Mouse (Mus musculus) embryonic facial prominence, embryonic 15.5 days (tissue): ENCODE measurements around the gene Gm2431. TPM values are rescaled to one million over a fixed set of nuclear protein-coding genes. Genes with fewer than 3 reads are reported as not detected.

Experiments used
- polyA plus RNA-seq: library from polyadenylated mRNA; unstranded; fragments of >200 nt; fragmentation: Nextera tagmentation; extraction: Ambion mirVana; gene quantifications from 2 replicates; pipeline ENCODE4 v1.2.1, GENCODE M21; 2015

Gene Gm2431
- polyA plus RNA-seq, 1 experiment from 2014 or later: not detected

Other genes with a start within 250 kb of the Gm2431 start
- 79.5 and 82.6 TPM in 2 replicates for gene Mob2, start 197.3 kb downstream of the Gm2431 start, polyA plus RNA-seq
- 6.5 and 7.7 TPM in 2 replicates for gene Dusp8, start 162.5 kb downstream of the Gm2431 start, polyA plus RNA-seq
- 0.79 and 1.7 TPM in 2 replicates for gene Gm45618, start 137.6 kb downstream of the Gm2431 start, polyA plus RNA-seq
- not detected in 2 replicates for gene Gm39115, start 122.3 kb downstream of the Gm2431 start, polyA plus RNA-seq
- gene Gm45337, start 113.7 kb downstream of the Gm2431 start, polyA plus RNA-seq: 1.0 and 1.1 TPM in 2 replicates
- gene Gm29735, start 101.2 kb downstream of the Gm2431 start, polyA plus RNA-seq: 0.77 and 0.79 TPM in 2 replicates
- 1.4 and 1.7 TPM in 2 replicates for gene Gm4553, start 92.6 kb downstream of the Gm2431 start, polyA plus RNA-seq
- 0.75 and 1.2 TPM in 2 replicates for gene Krtap5-2, start 82.3 kb downstream of the Gm2431 start, polyA plus RNA-seq
- 0.47 and 0.57 TPM in 2 replicates for gene Gm10153, start 68.0 kb downstream of the Gm2431 start, polyA plus RNA-seq
- 0.16 and 0.30 TPM in 2 replicates for gene Krtap5-3, start 57.0 kb downstream of the Gm2431 start, polyA plus RNA-seq
- 1.7 and 1.8 TPM in 2 replicates for gene Gm7579, start 46.5 kb downstream of the Gm2431 start, polyA plus RNA-seq
- gene Krtap5-5, start 28.4 kb downstream of the Gm2431 start, polyA plus RNA-seq: 0.73 and 0.75 TPM in 2 replicates
- 0.40 and 1.0 TPM in 2 replicates for gene Gm40460, start 17.3 kb downstream of the Gm2431 start, polyA plus RNA-seq
- gene Gm4559, start 16.0 kb upstream of the Gm2431 start, polyA plus RNA-seq: 0.31 TPM in 1 of 2 replicates, not detected in the other
- 0.56 TPM in 1 of 2 replicates, not detected in the other for gene Krtap5-1, start 38.8 kb upstream of the Gm2431 start, polyA plus RNA-seq
- 0.21 and 0.37 TPM in 2 replicates for gene Krtap5-4, start 45.2 kb upstream of the Gm2431 start, polyA plus RNA-seq
- 7.5 and 7.8 TPM in 2 replicates for gene Ifitm10, start 115.4 kb upstream of the Gm2431 start, polyA plus RNA-seq
- not detected in 2 replicates for gene Gm49369, start 124.3 kb upstream of the Gm2431 start, polyA plus RNA-seq
- gene Ctsd, start 129.7 kb upstream of the Gm2431 start, polyA plus RNA-seq: 374 and 387 TPM in 2 replicates
- 3.9 and 4.5 TPM in 2 replicates for gene Syt8, start 176.5 kb upstream of the Gm2431 start, polyA plus RNA-seq
- 169 and 228 TPM in 2 replicates for gene Tnni2, start 183.5 kb upstream of the Gm2431 start, polyA plus RNA-seq
- gene Lsp1, start 202.5 kb upstream of the Gm2431 start, polyA plus RNA-seq: 49.3 and 58.9 TPM in 2 replicates
- 167 and 228 TPM in 2 replicates for gene Tnnt3, start 240.5 kb upstream of the Gm2431 start, polyA plus RNA-seq